Mouse (Mus musculus) neural tube, embryonic 12.5 days (tissue): ENCODE data around the gene Nsun2. TPM values are rescaled to one million over a fixed set of nuclear protein-coding genes. Genes with fewer than 3 reads are reported as not detected.

Experiments
- ATAC-seq: fragments of 200-750 bp; cut with Nextera tagmentation; 2 replicates; pipeline ENCODE4 v1.8.0; 2017; ENCODE audit warnings: low read depth, mild to moderate bottlenecking, moderate TSS enrichment, moderate library complexity; ENCODE audit not compliant: low FRiP score
- H3K27ac ChIP-seq: fragments of 300-500 bp; sonication (generic); 2 replicates; pipeline ENCODE4 v1.5.1; 2016
- H3K27me3 ChIP-seq: fragments of 300-500 bp; sonication (generic); replicated peaks from 2 replicates; pipeline ENCODE4 v1.6.1; 2016; ENCODE audit warnings: mild to moderate bottlenecking
- H3K36me3 ChIP-seq: fragments of 300-500 bp; sonication (generic); 2 replicates; pipeline ENCODE4 v1.6.1; 2016; ENCODE audit warnings: mild to moderate bottlenecking
- H3K4me1 ChIP-seq: fragments of 300-500 bp; sonication (generic); 2 replicates; pipeline ENCODE4 v1.6.1; 2016
- H3K4me2 ChIP-seq: fragments of 300-500 bp; sonication (generic); replicated peaks from 2 replicates; pipeline ENCODE4 v1.6.1; 2016; ENCODE audit warnings: mild to moderate bottlenecking
- H3K4me3 ChIP-seq: fragments of 300-500 bp; sonication (generic); 2 replicates; pipeline ENCODE4 v1.5.1; 2016
- H3K9ac ChIP-seq: fragments of 300-500 bp; sonication (generic); 2 replicates; pipeline ENCODE4 v1.6.1; 2016; ENCODE audit warnings: mild to moderate bottlenecking
- H3K9me3 ChIP-seq: fragments of 300-500 bp; sonication (generic); 2 replicates; pipeline ENCODE4 v1.6.1; 2016; ENCODE audit warnings: mild to moderate bottlenecking
- WGBS: fragments of 180-500 bp; shearing (Covaris S2); methylation state at CpG from one replicate; pipeline ENCODE4 v1.1.7; 2016; 5-methylcytosine and 5-hydroxymethylcytosine counted together
- polyA plus RNA-seq: library from polyadenylated mRNA; unstranded; fragments of >200 nt; fragmentation: Nextera tagmentation; extraction: Ambion mirVana; gene quantifications from 2 replicates; pipeline ENCODE4 v1.2.1, GENCODE M21; 2016

The Nsun2 gene
- polyA plus RNA-seq, 1 experiment from 2014 or later = 106 TPM

DNA sequence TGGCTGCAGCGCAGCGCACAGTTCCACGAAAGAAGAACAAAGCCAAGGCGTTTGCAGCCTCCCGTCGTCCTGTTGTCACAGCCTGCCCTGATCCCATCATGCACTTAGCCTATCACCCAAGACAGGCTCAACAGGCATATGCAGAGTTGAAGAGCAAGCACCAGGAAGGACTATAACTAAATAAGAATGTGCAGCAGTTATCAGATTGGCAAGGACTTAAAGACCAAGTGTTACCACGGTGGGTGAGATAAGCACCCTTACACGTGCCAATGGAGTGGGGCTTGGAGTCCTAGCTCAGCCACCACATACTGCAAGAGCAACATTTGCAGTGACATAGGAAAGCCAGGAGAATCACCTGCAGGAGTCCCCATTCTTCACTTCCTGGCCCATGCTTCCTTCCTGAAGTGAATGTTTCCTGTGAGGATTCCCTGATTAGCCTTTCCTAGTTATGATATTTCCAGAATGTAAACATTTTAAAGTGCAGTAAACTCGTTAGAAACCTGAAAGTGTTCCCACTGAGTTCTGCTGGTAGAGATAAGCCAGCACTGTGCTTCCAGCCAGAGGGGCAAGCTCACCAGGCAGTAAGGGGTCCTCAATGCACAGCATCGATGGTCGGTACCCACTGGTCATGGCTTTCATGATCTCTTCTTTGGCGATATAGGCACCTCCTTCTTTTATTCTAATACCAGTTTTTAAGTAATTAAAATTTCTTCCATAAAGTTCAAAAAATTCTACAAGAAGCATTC is 27.0 kb upstream of the Nsun2 start:
- Histone ChIP-seq H3K4me3 (no peak overlapping the region), H3K4me2 (no peak overlapping the region), H3K4me1 (no peaks in the 10 kb centered on the region), H3K27me3 (no peaks in the 10 kb centered on the region), H3K27ac (no peak overlapping the region), H3K9me3 (no peaks in the 10 kb centered on the region), H3K36me3 (peaks cover 84% of the 10 kb centered on the region), H3K9ac (no peak overlapping the region)
- no peak for ATAC-seq
- WGBS = 91% methylated on average over 12 of the region's 12 CpGs

DNA sequence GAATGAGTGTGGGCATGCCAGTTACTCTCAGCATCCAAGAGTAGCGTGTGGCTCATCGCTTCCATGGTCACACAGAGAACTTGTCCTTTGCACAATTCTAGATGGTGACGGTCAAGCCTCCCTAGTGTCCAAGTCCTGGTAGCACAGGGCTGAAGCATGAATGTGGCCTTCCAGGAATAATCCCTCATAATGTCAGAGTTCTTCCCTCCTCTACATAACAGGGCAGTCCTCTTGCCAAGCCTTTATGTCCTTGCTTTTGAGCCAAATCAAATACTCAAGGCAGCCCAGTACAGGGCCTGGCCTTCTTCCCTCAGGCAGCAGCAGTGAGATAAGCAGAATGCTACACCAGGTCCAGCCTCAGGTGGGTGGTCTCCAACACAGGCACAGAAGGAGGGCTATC is 25.9 kb upstream of the Nsun2 start:
- H3K27ac ChIP-seq = no peak overlapping the region
- H3K27me3 ChIP-seq = no peaks in the 10 kb centered on the region
- no peak overlapping the region for H3K4me3 ChIP-seq
- H3K9ac ChIP-seq = no peak overlapping the region
- WGBS = 98% methylated on average over 3 of the region's 3 CpGs
- no peaks in the 10 kb centered on the region for H3K9me3 ChIP-seq
- H3K36me3 ChIP-seq = peaks cover 84% of the 10 kb centered on the region
- no peaks in the 10 kb centered on the region for H3K4me1 ChIP-seq
- no peak overlapping the region for H3K4me2 ChIP-seq
- ATAC-seq = no peak

DNA sequence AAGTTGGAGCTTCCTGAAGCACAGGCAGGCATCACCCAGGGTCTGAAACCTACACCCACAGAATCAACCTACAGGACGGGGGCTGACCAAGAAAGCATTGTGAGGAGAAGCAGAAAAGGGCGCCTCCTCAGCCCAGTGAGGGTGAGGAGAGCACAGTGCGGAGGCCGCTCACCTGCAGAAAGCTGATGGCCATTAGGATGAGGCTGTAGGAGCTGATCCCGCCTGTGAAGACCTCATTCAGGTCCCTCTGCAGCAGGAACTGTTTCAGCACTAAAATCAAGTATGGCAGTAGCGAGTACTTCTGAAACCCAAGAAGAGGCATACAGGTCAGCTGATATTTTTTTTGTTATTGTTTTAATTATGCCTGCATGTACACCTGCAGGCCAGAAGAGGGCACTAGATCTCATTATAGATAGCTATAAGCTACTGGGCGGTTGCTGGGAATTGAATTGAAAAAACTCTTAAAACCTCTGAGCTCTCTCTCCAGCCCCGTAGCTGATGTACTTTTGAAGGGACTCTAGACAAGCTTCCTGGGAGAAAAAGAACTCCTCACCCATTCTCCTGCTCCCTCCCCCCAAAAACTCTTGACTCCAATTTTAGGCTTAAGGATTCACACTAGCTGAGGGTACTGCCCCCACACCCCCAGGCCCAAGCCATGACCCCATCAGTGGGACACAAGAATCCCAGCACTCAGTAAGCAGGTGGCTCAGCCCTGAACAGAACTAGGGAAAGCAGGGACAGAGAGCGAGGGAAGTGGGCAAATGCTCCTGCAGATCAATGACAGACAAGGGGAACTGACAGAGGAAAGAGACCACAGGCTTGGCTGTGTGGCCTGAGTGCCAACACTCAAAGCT is 23.9 kb upstream of the Nsun2 start:
- Histone ChIP-seq H3K9ac (no peak overlapping the region), H3K4me1 (no peaks in the 10 kb centered on the region), H3K4me3 (no peak overlapping the region), H3K4me2 (no peak overlapping the region), H3K27ac (no peak overlapping the region), H3K9me3 (no peaks in the 10 kb centered on the region), H3K36me3 (peaks cover 72% of the 10 kb centered on the region), H3K27me3 (no peaks in the 10 kb centered on the region)
- ATAC-seq = peak; percentile 71
- WGBS = 70% methylated on average over 9 of the region's 9 CpGs

DNA sequence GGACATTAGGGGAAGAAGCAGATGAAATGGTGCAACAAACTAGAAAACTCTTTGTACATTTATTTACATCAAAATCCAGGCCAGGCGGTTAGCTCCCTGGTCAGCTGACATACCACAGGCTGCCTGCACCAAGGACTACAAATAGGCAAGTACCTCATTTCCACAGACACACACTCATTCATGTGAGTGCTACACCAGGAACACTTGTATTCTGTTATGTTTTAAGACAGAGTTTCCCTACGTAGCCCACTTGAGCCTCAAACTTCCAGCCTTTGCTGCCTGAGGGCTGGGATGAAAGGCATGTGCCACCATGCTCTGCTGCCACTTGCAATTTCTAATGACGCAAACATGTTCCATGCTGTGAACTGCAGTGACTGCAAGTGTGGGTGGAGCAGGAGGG is 18.5 kb upstream of the Nsun2 start:
- no peak for ATAC-seq
- no peak overlapping the region for H3K9ac ChIP-seq
- no peak overlapping the region for H3K4me2 ChIP-seq
- H3K4me3 ChIP-seq = no peak overlapping the region
- H3K36me3 ChIP-seq = peaks cover 28% of the 10 kb centered on the region
- H3K27me3 ChIP-seq = no peaks in the 10 kb centered on the region
- no peaks in the 10 kb centered on the region for H3K9me3 ChIP-seq
- WGBS = 89% methylated on average over 3 of the region's 3 CpGs
- H3K4me1 ChIP-seq = 0 out of 2 replicates have a peak, but pooled peaks cover 7% of the 10 kb centered on the region
- H3K27ac ChIP-seq = no peak overlapping the region

DNA sequence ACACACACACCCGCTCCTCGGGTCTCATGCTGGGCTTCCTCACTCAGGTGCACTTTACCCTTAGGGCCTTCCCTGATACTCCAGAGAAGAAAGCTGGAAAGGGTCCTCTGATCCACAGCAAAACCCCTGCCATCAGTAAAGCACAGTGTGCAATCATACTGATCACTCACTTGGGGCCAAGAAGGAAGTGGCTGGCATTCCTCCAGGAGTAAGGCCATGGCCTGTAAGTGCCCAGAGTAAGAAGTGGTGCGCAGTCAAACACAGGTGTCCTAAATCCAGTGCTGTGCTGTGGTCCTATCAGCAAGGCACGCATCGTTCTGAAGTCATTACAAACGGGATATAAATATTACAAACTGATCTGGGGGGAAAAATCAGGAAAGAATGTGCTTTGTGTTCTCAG is 16.1 kb upstream of the Nsun2 start:
- Histone ChIP-seq H3K4me3 (no peak overlapping the region), H3K36me3 (peaks cover 8% of the 10 kb centered on the region; the same call in 1 of the 2 replicates), H3K27me3 (no peaks in the 10 kb centered on the region), H3K4me1 (peaks cover 24% of the 10 kb centered on the region), H3K4me2 (no peak overlapping the region), H3K9ac (no peak overlapping the region), H3K9me3 (no peaks in the 10 kb centered on the region), H3K27ac (no peak overlapping the region)
- WGBS = 89% methylated on average over 6 of the region's 6 CpGs
- ATAC-seq = no peak

DNA sequence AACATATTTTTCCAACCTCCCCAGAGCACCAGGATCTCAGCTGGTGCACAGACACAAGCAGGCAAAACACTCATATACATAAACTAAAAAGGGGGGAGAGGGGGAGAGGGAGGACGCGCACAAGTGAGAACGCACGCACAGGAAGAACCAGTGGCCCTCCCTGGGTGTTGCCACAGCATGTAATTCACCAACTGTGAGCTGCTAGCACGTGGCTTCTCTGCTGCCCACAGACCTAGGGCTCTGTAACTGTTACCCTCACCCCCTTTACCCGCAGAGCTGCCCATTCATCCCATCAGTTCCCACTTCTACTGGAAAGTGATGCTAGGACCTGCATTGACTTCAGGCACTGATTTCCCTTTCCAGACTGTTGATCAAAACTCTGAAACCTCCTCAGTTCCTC is 14.4 kb upstream of the Nsun2 start:
- H3K4me2 ChIP-seq = no peak overlapping the region
- H3K36me3 ChIP-seq = no peaks in the 10 kb centered on the region
- no peak overlapping the region for H3K27ac ChIP-seq
- WGBS = 80% methylated on average over 6 of the region's 6 CpGs
- no peaks in the 10 kb centered on the region for H3K27me3 ChIP-seq
- H3K9me3 ChIP-seq = no peaks in the 10 kb centered on the region
- peaks cover 41% of the 10 kb centered on the region for H3K4me1 ChIP-seq
- no peak overlapping the region for H3K9ac ChIP-seq
- no peak overlapping the region for H3K4me3 ChIP-seq
- no peak for ATAC-seq

DNA sequence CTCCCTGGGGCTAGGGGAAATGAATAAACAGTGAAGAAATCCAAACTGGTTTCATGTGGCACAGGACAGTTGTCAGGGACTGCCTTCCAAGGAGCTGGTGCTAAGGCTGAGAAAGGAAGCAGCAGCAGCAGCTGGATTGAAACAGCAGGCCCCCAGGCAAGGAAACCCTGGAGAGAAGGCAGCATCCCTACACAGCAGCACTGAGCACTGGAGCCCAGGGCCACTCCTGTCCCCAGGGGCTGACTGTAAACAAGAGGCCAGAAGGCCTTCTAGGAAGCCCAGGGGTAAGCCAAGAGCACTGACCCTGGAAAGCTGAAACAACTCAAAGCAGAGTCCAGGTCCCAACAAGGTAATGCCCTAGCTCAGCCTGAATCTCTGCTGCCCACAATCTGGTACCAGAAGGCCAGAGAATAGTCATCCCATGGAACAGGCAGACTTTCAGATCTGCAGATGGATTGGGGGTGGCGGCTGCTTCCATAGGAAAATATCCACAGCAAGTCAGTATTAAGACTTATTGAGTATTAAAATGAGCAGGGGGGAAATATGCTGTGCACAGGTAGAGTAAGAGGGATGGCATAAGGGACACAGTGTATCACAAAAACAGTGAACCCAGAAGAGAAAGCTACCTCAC is 11.3 kb upstream of the Nsun2 start:
- no peak overlapping the region for H3K4me2 ChIP-seq
- no peak overlapping the region for H3K9ac ChIP-seq
- H3K4me3 ChIP-seq = no peak overlapping the region
- no peaks in the 10 kb centered on the region for H3K9me3 ChIP-seq
- H3K27ac ChIP-seq = no peak overlapping the region
- 95% methylated on average over 1 of the region's 1 CpGs for WGBS
- no peaks in the 10 kb centered on the region for H3K36me3 ChIP-seq
- no peak for ATAC-seq
- H3K27me3 ChIP-seq = no peaks in the 10 kb centered on the region
- H3K4me1 ChIP-seq = peaks cover 69% of the 10 kb centered on the region

DNA sequence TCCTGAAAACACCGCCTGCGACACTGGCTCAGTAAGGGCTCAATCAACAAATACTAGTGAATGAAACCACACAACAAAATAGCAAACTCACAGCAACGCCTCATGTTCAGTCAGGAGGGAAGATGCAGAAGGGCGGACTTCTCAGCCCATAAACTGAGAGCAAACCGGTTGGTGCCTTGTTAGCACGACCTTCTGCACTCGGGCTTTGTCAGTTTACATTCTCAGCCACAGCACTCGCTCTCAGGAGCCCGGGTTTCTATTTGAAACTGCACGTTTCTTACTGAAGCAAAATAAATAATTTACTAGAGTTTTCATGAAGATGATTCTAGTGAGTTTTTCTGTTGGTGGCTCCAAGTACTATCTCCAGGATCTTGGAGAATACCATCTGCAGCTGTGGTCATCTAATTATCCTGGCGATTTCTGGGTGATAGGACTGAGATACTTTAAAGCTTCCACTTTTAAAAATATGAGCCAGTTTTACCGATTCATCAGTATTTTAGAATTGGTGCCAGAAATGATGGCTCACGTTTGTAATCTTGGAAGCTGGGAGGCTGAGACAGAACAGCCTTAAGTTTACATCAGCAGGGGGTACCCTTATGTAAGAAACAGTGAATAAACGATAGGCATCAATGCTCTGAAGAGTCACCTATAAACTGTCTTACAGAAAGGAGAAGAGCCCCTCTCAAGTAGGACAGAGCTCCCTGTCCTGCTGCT is 9.9 kb upstream of the Nsun2 start:
- no peak for ATAC-seq
- H3K36me3 ChIP-seq = no peaks in the 10 kb centered on the region
- peaks cover 82% of the 10 kb centered on the region for H3K4me1 ChIP-seq
- H3K9ac ChIP-seq = no peak overlapping the region
- H3K27ac ChIP-seq = no peak overlapping the region
- H3K9me3 ChIP-seq = no peaks in the 10 kb centered on the region
- no peaks in the 10 kb centered on the region for H3K27me3 ChIP-seq
- WGBS = 55% methylated on average over 14 of the region's 14 CpGs
- no peak overlapping the region for H3K4me3 ChIP-seq
- H3K4me2 ChIP-seq = no peak overlapping the region

DNA sequence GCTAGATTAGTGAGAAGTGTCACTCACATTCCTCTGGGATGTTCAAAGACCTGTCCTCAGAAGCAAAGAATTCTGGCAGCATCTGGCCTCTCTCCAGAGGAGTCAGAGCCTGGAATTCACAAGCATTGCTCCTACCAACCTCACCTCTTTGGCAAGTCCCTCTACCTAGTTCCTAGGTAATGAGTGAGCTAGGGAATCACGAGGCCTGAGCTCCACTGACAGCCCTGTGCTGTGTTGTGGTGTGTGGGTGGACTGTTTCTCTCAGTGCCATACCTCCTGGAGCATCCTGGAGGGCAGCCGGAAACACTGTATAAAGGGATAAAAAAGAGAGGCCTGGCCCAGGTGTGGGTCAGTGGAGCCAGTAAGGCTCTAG is 9.4 kb upstream of the Nsun2 start:
- ATAC-seq = no peak
- H3K9ac ChIP-seq = 0 out of 2 replicates have a peak overlapping the region, but pooled peaks have one; percentile 13
- WGBS = 69% methylated on average over 2 of the region's 2 CpGs

DNA sequence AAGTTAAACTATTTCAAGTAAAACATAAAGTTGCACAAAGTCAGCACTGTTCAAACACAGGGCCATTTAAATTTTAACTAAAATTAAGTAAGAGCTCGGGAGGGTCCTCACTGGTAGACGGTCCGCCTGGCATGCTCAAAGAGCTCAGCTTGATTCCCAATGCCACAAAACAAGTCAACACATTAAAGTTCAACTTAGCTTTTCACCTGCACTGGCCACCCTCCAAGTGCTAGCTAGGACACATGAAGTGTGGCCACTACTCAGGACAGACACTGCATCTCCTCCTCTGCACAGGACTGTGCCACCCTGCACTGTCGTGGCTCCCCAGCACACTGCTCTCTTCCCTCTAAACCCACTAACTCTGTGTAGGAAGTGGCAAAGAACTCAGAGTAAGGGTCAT is 7.7 kb upstream of the Nsun2 start:
- no peaks in the 10 kb centered on the region for H3K9me3 ChIP-seq
- no peak overlapping the region for H3K27ac ChIP-seq
- H3K4me1 ChIP-seq = peaks cover 85% of the 10 kb centered on the region
- H3K4me2 ChIP-seq = no peak overlapping the region
- peaks cover 11% of the 10 kb centered on the region for H3K36me3 ChIP-seq
- H3K27me3 ChIP-seq = no peaks in the 10 kb centered on the region
- no peak overlapping the region for H3K4me3 ChIP-seq
- no peak for ATAC-seq
- H3K9ac ChIP-seq = 0 out of 2 replicates have a peak overlapping the region, but pooled peaks have one; percentile 17
- WGBS = 61% methylated on average over 4 of the region's 4 CpGs

More for the DNA sequence above, 9.4 kb upstream of the Nsun2 start:
- no peaks in the 10 kb centered on the region for H3K9me3 ChIP-seq
- H3K4me1 ChIP-seq = peaks cover 85% of the 10 kb centered on the region
- H3K4me3 ChIP-seq = no peak overlapping the region
- no peak overlapping the region for H3K4me2 ChIP-seq
- no peak overlapping the region for H3K27ac ChIP-seq
- H3K27me3 ChIP-seq = no peaks in the 10 kb centered on the region
- H3K36me3 ChIP-seq = 0 out of 2 replicates have a peak, but pooled peaks cover under 1% of the 10 kb centered on the region

DNA sequence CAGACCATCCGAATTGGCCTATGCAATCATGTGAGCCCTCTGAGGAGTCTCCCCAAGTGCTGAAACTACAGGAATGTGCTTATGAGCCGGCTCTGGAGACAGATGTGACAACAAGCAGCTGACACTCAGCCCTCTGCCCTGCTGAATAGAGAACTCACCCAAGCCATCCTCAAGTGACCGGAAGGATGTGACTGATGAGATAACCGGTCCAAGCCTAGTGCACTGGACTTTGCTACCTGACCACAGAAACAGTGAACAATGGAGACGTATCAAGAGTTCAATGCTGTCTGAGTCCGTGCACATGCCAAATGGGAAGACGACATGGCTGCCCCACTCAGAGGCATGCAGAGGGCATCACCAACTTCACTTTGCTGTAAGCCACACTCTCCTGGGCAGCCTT is 5.0 kb upstream of the Nsun2 start:
- Histone ChIP-seq H3K36me3 (peaks cover 11% of the 10 kb centered on the region), H3K4me1 (peaks cover 85% of the 10 kb centered on the region), H3K27ac (no peak overlapping the region), H3K4me3 (no peak overlapping the region), H3K9me3 (no peaks in the 10 kb centered on the region), H3K4me2 (no peak overlapping the region), H3K9ac (no peak overlapping the region), H3K27me3 (no peaks in the 10 kb centered on the region)
- 81% methylated on average over 7 of the region's 7 CpGs for WGBS
- no peak for ATAC-seq

DNA sequence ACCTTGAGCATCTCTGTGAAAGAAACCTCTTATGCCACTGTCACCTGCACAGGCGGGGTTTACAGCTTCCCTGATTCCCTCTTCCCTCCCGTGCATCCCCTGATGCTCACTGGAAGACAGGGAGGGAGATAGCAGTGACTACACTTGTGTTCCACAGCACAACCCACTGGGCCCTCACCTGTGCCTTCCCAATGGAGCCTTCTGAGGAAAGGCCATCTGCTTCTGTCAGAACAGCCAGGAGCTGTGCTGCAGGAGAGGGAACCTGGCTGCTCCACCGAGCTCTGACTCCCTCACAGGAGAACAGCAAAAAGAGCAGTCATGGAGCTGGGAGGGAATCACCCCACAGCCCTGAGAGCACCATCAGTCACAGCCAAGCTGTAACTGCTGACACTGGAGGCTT is 3.4 kb upstream of the Nsun2 start:
- Histone ChIP-seq H3K9me3 (no peaks in the 10 kb centered on the region), H3K27me3 (no peaks in the 10 kb centered on the region), H3K4me2 (peak overlapping the region; percentile 87), H3K9ac (peak overlapping the region; percentile 92; the same call in 1 of the 2 replicates), H3K27ac (no peak overlapping the region), H3K36me3 (peaks cover 11% of the 10 kb centered on the region), H3K4me3 (no peak overlapping the region), H3K4me1 (peaks cover 69% of the 10 kb centered on the region)
- no peak for ATAC-seq
- 83% methylated on average over 3 of the region's 3 CpGs for WGBS
